Mouse (Mus musculus) C2C12 (cell line): ENCODE results near the gene Mmp25.

Experiments
- CTCF ChIP-seq: IDR thresholded peaks from one replicate; pipeline ENCODE4 v1.5.1; 2011; ENCODE audit not compliant: control insufficient read depth, insufficient read depth, insufficient read length
- MYOD1 ChIP-seq: IDR thresholded peaks from one replicate; pipeline ENCODE4 v1.6.1; 2011; ENCODE audit warnings: low read depth; ENCODE audit not compliant: control insufficient read depth, insufficient read length

DNA sequence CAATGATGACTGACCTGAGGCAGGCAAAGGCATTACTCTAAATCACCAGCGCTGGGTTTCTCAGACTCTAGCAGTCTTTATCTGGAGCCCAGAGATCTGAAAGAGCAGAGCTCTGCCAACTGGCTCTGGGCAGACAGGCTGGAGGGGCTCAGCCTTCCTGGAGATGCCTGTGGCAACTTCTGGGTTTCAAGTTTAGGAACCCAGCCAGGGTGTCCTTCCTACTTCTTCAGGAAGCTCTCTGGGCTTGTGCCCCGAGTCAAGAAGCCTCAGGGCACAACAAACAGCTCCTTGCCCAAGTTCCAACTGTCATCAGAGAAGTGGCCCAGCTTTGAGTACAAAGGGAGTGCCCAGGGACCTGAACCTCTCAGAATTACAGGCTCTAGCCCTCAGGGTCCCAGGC is 9.3 kb upstream of the Mmp25 start:
- TF ChIP-seq MYOD1 (no peak), CTCF (no peak)
